Mouse (Mus musculus): ENCODE measurements around the gene Srsf5.

- TF ChIP-seq POLR2A (IDR thresholded peaks at IDR 0.05; ENCODE audit: borderline replicate concordance, control insufficient read depth, low read depth, low read length) (no peak), CTCF (IDR thresholded peaks at IDR 0.05; ENCODE audit: control insufficient read depth, insufficient read depth, low read length) (no peak)
These were observed 47.3 kb downstream of the Srsf5 start for GRCm38 (mm10) chr12:80992540-80993122.
